ENCODE assay signal across 9 mouse cellular contexts in the genomic region with DNA sequence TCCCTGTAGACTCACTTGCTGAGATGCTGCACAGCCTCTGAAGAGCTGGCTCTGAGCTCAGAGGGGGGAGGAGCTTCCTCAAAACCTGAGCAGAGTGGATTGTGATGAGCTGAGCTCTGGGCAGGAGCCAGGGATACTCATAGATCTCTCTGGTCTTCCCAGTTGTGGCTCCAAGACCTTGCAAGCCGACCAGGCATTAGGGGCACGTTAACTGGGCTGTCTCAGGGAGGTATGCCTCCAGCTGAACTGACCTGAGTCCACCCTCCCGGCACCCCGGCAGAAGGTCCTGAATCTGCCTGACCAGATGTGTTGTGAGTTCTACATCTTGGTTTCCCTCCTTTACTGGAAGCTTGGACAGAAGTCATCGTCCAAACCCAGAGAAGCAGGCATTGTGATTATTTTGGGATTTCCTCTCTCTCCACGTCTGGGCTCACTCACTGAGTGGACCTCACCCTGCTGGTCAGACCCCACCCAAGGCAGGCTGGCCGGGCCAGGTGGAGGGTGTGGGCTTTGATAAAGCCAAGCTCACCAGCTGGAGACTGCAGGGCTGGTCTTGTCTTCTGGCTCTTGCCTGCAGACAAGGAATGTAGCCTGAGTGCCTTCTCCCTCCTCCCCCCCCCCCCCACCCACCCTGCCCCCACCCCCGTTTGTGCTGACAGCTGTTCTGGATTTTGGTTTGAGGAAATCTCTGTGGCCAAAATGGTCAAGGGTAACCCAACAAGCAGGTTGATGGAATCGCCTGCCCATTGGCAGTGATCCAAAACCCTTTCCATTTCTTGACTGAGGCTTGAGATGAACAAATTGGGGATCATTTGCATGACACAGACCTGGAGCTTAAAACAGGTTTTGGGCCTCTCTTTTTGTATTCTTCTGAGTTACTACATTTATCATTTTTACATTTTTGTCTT. TPM values are rescaled to one million over a fixed set of nuclear protein-coding genes. Genes with fewer than 3 reads are reported as not detected.
DNase-seq lines count a peak whose midpoint lies in the region; ATAC-seq and TF ChIP-seq lines count a peak whose summit lies in the region.
"Had no signal": no experiment of that assay in that cellular context is flagged by ENCODE, and none has a peak within 500 bp of the region (broad histone marks: within the 10 kb centered on the region; RNA-seq: fewer than 3 reads in every experiment).

No protein-coding gene starts in this region.

- H3K4me2 ChIP-seq in lung, embryonic 15.5 days = no peak overlapping the region

- TF ChIP-seq CTCF in spleen, adult 2 months (IDR thresholded peaks at IDR 0.05; ENCODE audit: extremely low read depth, insufficient read depth, insufficient read length, insufficient replicate concordance) = no peak

- TF ChIP-seq POLR2A in spleen, adult 2 months (IDR thresholded peaks at IDR 0.05; ENCODE audit: low read depth, low read length) = no peak

- no peak overlapping the region for H3K4me3 ChIP-seq in spleen, adult 2 months (ENCODE audit: extremely low read depth, insufficient read depth, insufficient read length)
- no peak overlapping the region for H3K4me3 ChIP-seq in heart, embryonic 10.5 days
- H3K4me3 ChIP-seq in lung, embryonic 15.5 days = no peak overlapping the region

- no peak for ATAC-seq in lung, embryonic 15.5 days (ENCODE audit: borderline replicate concordance, extremely low read depth, low FRiP score, low TSS enrichment)
- no peak for ATAC-seq in erythroid progenitor cell, adult 5-6 weeks (replicated peaks; ENCODE audit: low FRiP score, poor library complexity, severe bottlenecking)

- no peaks in the 10 kb centered on the region for H3K36me3 ChIP-seq in spleen, adult 2 months (ENCODE audit: control insufficient read depth, insufficient read depth, low read length)
- no peaks in the 10 kb centered on the region for H3K36me3 ChIP-seq in heart, embryonic 10.5 days
- H3K36me3 ChIP-seq in lung, embryonic 15.5 days = no peaks in the 10 kb centered on the region

- 0 out of 2 replicates have a peak overlapping the region, but pooled peaks have one; percentile 12 for H3K27ac ChIP-seq in spleen, adult 2 months (ENCODE audit: insufficient read depth, low read length)
- H3K27ac ChIP-seq in heart, embryonic 10.5 days = peak overlapping the region; percentile 37
- peak overlapping the region; percentile 44; the same call in 1 of the 2 replicates for H3K27ac ChIP-seq in lung, embryonic 15.5 days

- 54% methylated on average over 9 of the region's 9 CpGs for WGBS in spleen, adult 2 months
- WGBS in heart, embryonic 10.5 days = 48% methylated on average over 9 of the region's 9 CpGs
- WGBS in lung, embryonic 15.5 days = 40% methylated on average over 8 of the region's 9 CpGs

- DNase-seq in embryo, embryonic 10 days (ENCODE audit: low spot score) = peak; percentile 31
- no peak for DNase-seq in embryo, embryonic 9.5 days (ENCODE audit: extremely low spot score)
- DNase-seq in spleen, adult 2 months (ENCODE audit: low read depth in 1 of 2, low spot score in 2 of 2) = no peak
- no peak for DNase-seq in spleen, adult 12 weeks (ENCODE audit: low spot score)
- no peak for DNase-seq in heart, embryonic 10.5 days (ENCODE audit: low spot score)
- no peak for DNase-seq in layer of hippocampus, adult 9-10 months (ENCODE audit: low spot score)

- H3K4me1 ChIP-seq in spleen, adult 2 months (ENCODE audit: control insufficient read depth, insufficient read depth, insufficient read length) = peaks cover 21% of the 10 kb centered on the region; the same call in 1 of the 2 replicates
- peaks cover 59% of the 10 kb centered on the region for H3K4me1 ChIP-seq in heart, embryonic 10.5 days
- peaks cover 50% of the 10 kb centered on the region for H3K4me1 ChIP-seq in lung, embryonic 15.5 days

- no peak overlapping the region for H3K9ac ChIP-seq in lung, embryonic 15.5 days

- H3K9me3 ChIP-seq in heart, embryonic 10.5 days = no peaks in the 10 kb centered on the region
- no peaks in the 10 kb centered on the region for H3K9me3 ChIP-seq in lung, embryonic 15.5 days

- H3K27me3 ChIP-seq in spleen, adult 2 months (ENCODE audit: control insufficient read depth, insufficient read depth, low read length) = no peaks in the 10 kb centered on the region
- H3K27me3 ChIP-seq in heart, embryonic 10.5 days (ENCODE audit: insufficient read depth, poor library complexity, severe bottlenecking) = peaks cover 50% of the 10 kb centered on the region
- H3K27me3 ChIP-seq in lung, embryonic 15.5 days = no peaks in the 10 kb centered on the region

RNA-seq across cellular contexts. Expression of a gene that starts 44.1 kb away (rescaled TPM):
- 17.8 and 18.2 TPM in 2 replicates for polyA plus RNA-seq in spleen, adult 2 months (2012; rRNA removed)
- 26.6 and 41.3 TPM in 2 replicates for polyA plus RNA-seq in heart, embryonic 10.5 days (2016; fragmentation: Nextera tagmentation; extraction: Ambion mirVana)
- 8.6 and 8.9 TPM in 2 replicates for polyA plus RNA-seq in lung, embryonic 15.5 days (2015; fragmentation: Nextera tagmentation; extraction: Ambion mirVana)
- 2.5 and 5.8 TPM in 2 replicates for total RNA-seq in erythroid progenitor cell, adult 5-6 weeks (2015; ENCODE audit: low replicate concordance)
- total RNA-seq in erythroid progenitor cell, adult 5-6 weeks (2017; ENCODE audit: low replicate concordance) = 2.7 and 5.4 TPM in 2 replicates
- total RNA-seq: MEL had no signal
